Mouse (Mus musculus) gastrocnemius, postnatal 36 days (tissue): ENCODE measurements around the gene Tbc1d24. TPM values are rescaled to one million over a fixed set of nuclear protein-coding genes. Genes with fewer than 3 reads are reported as not detected.
"Not testable (repeated sequence)": the region's sequence is repeated elsewhere in the genome, so short reads cannot be mapped to it uniquely, and the experiment has no call there.

ENCODE experiments used
- DNase-seq, 2 experiments: peaks; one replicate each; pipeline ENCODE4 v3.0.0; 2022
- intact Hi-C: fragments of 180-260 bp; cut with DNase I; formaldehyde crosslinking; loops from one replicate; pipeline ENCODE4 v1.15.1; 2025
- total RNA-seq, 2 experiments: library from RNA; stranded (reverse); gene quantifications; 2 replicates each; pipeline ENCODE4 v1.2.3; 2021

Gene Tbc1d24
- total RNA-seq, 2 experiments from 2014 or later, result 2.9 to 4.4 TPM

GRCm38 (mm10) chr17:24155742-24156141 lies 49.6 kb downstream of the Tbc1d24 start:
- DNase-seq, result no peak

DNA sequence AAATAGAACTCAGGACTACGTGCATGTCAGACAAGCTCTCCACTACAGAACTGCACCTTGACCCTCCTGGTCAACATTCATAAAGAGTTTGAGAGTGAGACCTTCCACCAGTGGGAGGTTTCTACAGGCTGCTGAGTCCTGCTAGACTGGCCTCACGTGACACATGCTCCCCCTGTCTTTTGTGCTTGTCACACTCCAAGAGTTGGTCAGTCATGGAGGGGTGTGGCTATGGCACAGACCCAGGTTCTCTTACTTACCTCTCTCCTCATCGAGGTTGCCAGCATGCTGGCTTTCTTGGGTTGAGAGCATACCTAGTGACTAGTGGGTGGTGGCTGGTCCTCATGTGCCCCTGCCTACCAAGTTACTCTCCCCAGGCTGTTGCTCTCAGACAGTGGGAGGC lies 50.9 kb downstream of the Tbc1d24 start:
- DNase-seq, result no peak
- intact Hi-C loops, result loop anchor here (5.0 kb wide), 2 partner anchors 153 to 233 kb away; no protein-coding TSS in a partner anchor

More at GRCm38 (mm10) chr17:24155742-24156141, 49.6 kb downstream of the Tbc1d24 start:
- intact Hi-C loops, result no loop called here

DNA sequence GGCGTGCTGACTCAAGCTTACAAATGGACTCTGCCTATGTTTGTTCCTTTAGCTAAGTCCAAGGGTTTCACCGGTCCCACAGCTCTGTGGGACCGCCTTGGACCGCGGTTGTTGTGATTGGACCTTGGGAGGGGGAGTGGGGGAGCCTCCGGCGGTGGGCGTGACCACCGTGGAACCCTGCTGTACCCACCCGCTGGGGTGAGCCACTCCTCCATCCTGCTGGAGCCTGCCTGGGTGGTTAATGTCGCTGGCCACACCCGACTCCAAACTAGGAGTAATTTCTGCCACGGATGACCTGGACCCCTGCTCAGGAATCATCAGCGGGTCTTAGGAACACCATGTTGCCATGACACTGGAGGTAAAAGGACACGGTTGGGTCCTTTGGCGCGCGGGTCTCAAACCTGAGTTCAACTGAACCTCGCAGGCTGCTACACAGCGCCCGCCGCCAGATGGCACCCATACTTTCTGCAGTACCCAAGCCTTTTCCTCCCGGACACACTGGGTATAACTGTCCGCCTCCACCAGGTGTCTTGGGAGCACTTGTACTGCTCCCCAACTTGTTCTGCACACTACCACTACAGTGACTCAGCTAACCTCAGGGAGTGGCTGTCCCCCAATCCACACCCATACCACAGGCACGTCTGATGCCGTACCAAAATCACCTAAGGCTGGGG lies 53.3 kb downstream of the Tbc1d24 start:
- intact Hi-C loops, result loop anchor here (5.0 kb wide), 2 partner anchors 155 to 235 kb away; no protein-coding TSS in a partner anchor
- DNase-seq, result peak; percentile 61 to 69

DNA sequence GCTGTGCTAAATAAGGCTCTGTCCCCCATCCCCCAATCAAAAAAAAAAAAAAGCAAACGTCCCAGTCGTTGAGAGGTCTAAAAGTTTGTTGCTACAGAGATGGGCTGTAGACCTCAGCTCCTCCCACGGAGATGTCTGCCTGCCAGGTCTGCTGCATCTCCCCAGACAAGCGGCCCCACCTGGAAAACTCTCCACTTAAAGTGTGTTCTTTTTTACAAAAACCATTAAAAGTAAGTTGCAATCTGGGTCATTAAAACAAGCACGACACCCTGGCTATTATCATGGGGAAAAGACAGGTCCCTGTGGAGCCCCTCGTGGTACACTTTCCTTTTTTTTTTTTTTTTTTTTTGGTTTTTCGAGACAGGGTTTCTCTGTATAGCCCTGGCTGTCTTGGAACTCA lies 54.0 kb downstream of the Tbc1d24 start:
- no peak for DNase-seq
- intact Hi-C loops, result loop anchor here (5.0 kb wide), 2 partner anchors 156 to 236 kb away; no protein-coding TSS in a partner anchor

DNA sequence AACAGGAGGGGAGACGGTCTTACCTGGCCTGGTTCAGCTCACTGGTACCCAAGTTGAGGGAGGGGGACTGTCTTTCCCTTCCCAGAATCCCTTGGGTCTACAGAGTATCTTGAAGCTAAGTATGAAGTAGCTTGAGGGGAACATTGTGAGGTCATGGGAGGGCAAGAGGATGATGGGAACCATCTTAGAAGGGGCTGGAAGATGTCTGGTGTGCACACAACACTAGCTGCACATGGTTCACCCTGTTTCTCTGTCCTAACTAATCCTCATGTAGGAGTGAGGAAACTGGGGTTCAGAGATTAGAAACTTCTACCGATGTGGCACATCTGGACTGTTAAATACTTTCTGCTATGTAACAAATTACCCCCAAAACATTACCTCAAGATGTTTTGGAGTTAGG lies 54.5 kb downstream of the Tbc1d24 start, which contains the start of gene Pdpk1:
Pdpk1 (minus strand) TSS at position 101 of the 400 bp plus-strand sequence.
- no peak for DNase-seq
- intact Hi-C loops, result loop anchor here (5.0 kb wide), 2 partner anchors 156 to 236 kb away; no protein-coding TSS in a partner anchor

DNA sequence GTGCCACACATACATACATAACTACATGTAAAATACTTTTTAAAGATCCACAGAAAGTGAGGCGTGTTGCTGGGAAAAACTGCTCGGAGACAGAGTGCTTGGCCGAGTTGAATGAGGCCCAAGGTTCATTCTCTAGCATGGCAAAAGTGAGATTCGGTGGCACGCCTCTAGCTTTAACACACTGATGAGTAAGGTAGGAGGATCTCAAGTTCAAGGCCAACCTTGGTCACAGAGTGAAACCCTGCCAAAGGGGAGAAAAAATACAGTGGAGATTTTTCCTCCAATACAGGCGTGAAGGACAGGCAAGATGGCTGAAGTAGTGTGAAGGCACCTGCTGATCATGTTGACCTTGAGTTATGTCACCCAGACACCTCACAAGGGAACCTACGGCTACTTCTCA lies 55.9 kb downstream of the Tbc1d24 start:
- intact Hi-C loops, result no loop called here

GRCm38 (mm10) chr17:24142897-24143296 lies 62.5 kb downstream of the Tbc1d24 start:
- DNase-seq, result no peak
- intact Hi-C loops, result no loop called here

More for the DNA sequence above, 55.9 kb downstream of the Tbc1d24 start:
- no peak for DNase-seq

DNA sequence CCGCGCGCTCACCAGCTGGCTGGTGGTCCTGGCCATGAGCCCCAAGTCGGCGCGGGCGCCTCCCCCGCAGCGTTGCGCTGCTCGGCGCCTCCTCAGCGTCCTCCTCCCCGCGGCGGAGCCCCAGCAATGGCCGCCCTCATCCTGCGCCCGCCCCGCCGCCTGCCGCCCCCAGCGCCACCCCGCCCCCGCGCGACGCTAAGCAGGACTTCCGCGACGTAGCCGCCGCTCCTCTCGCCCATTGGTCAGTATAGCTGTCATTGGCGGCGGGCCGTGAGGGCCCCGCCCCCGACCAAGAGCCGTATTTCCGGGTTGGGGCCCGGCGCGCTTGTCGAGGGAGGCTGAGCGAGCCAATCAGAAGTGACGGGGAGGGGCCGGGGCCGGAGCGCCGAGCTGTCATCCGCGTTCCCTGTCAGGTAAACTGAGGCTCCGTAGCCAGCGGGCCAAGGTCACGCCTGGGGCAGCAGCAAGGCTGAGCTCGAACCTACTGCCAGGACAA lies 63.9 kb downstream of the Tbc1d24 start:
- intact Hi-C loops, result no loop called here
- peak; percentile 93 to 97 for DNase-seq

DNA sequence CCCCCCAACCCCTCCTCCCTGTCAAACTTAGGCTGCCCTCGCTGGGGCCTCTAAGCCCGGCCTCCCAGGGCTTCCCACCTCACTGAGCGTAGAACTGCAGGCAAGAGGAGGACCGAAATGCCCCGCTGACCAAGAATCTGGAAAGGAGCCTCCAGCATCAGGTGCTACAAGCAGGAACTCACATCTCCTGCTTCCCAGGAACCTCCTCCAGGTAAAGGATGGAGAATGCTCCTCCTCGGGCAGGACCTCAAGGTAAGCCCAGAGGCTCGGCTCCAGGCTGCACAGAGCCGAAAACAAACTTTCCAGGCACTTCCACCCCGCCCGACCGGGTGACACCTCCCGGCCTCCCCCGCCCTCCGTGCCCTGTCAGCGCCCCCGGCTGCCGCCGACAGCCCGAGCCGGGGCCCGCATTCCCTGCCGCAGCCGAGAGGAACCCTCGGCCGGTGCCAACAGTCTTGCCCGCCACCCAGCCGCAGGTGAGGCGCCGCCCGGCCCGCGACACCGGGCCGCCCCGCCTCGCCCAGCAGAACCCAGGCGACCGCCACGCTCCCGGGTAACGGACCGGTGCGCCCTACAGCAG lies 64.4 kb downstream of the Tbc1d24 start:
- intact Hi-C loops, result no loop called here
- peak in 1 of 2 experiments; percentile 33 for DNase-seq

DNA sequence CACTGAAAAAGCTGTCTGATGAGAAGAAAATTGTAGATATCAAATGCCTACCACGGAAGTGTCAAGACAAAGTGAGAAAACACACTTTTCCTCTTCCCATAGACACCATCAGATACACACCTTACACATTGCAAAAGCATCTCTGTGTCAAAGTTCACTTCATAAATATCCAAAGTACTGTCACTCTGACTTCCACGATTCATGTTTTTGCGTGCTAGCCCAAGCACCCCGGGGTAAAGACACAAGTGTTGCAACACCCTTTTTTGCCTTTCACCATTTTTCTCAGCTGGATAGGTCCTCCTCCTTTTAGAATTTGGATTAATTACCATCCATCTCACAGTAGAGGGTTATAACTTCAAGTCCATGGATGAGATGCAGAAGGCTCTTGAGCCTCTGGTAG lies 65.4 kb downstream of the Tbc1d24 start:
- DNase-seq, result no peak
- intact Hi-C loops, result no loop called here

- DNase-seq, result no peak
- intact Hi-C loops, result no loop called here
Measured at GRCm38 (mm10) chr17:24139256-24139655, 66.1 kb downstream of the Tbc1d24 start.

GRCm38 (mm10) chr17:24137226-24137880 lies 68.0 kb downstream of the Tbc1d24 start:
- DNase-seq, result no peak
- intact Hi-C loops, result no loop called here

- DNase-seq, result no peak
- intact Hi-C loops, result no loop called here
Measured at GRCm38 (mm10) chr17:24134062-24134461, 71.3 kb downstream of the Tbc1d24 start.

GRCm38 (mm10) chr17:24132919-24133318 lies 72.4 kb downstream of the Tbc1d24 start:
- not testable (repeated sequence) for DNase-seq

DNA sequence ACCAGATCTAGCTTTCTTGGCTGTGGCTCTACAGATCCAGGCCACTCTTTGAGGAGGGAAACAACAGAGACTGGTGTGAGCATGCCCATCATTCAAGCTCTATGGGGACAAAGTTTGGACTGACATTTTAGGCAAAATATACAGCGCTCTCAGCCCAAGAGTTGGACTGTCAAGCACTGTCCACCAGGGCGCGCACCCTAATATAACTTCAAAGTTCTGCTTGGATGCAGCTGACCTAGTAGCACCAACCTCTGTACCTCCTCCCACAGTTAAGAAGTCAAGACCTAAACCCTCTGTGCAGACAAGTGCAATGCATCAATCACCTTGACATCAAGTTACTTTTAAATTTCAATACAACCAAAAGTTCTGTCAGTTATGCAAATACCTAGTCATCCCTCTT lies 73.8 kb downstream of the Tbc1d24 start:
- intact Hi-C loops, result no loop called here
- no peak for DNase-seq

More at GRCm38 (mm10) chr17:24132919-24133318, 72.4 kb downstream of the Tbc1d24 start:
- intact Hi-C loops, result not testable (repeated sequence)

DNA sequence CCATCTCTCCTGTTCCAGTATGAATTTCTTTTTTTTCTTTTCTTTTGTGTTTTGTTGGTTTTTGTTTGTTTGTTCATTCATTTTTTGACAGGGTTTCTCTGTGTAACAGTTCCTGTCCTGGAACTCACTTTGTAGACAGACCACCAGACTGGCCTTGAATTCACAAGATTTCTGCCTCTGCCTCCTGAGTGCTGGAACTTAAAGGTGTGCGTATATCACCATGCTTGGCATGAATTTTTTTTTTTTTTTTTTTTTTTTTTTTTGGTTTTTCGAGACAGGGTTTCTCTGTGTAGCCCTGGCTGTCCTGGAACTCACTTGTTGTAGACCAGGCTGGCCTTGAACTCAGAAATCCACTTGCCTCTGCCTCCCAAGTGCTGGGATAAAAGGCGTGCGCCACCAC lies 76.1 kb downstream of the Tbc1d24 start:
- intact Hi-C loops, DNase-seq: not testable (repeated sequence)

DNA sequence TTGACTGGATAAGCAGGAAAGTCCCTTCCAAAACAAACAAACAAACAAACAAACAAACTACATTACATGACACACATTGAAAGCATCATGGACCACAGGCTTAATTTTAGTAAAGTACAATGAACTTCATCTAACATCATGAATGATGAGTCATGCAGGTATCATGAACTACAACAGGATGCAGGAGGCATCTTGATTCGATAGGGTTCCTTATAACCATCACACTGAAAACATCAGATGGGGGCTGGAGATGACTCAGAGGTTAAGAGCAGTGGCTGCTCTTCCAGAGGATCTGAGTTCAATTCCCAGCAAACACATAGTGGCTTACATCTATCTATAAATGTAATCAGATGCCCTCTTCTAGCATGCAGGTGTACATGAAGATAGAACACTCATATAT lies 77.8 kb downstream of the Tbc1d24 start:
- DNase-seq, result no peak
- intact Hi-C loops, result no loop called here

- no peak for DNase-seq
- intact Hi-C loops, result no loop called here
Measured at GRCm38 (mm10) chr17:24126801-24127200, 78.6 kb downstream of the Tbc1d24 start.
